Mouse (Mus musculus) thymus, adult 2 months (tissue): ENCODE measurements around the gene Rell1. TPM values are rescaled to one million over a fixed set of nuclear protein-coding genes. Genes with fewer than 3 reads are reported as not detected.

Experiments used
- DNase-seq: peaks from one replicate; pipeline ENCODE4 v3.0.0; 2021
- H3K27ac ChIP-seq: fragments of 200-500 bp; 2 replicates; pipeline ENCODE4 v1.5.1; 2012; ENCODE audit warnings: low read length, control low read depth; ENCODE audit not compliant: control insufficient read depth, insufficient read depth
- H3K27me3 ChIP-seq: fragments of 200-500 bp; 2 replicates; pipeline ENCODE4 v1.6.1; 2012; ENCODE audit warnings: mild to moderate bottlenecking, low read length, moderate library complexity, mixed read lengths; ENCODE audit not compliant: control insufficient read depth, insufficient read depth
- H3K36me3 ChIP-seq: fragments of 200-500 bp; 2 replicates; pipeline ENCODE4 v1.6.1; 2012; ENCODE audit warnings: mild to moderate bottlenecking, low read length, moderate library complexity; ENCODE audit not compliant: control insufficient read depth, insufficient read depth
- H3K4me1 ChIP-seq: fragments of 200-500 bp; replicated peaks from 2 replicates; pipeline ENCODE4 v1.6.1; 2012; ENCODE audit warnings: low read length; ENCODE audit not compliant: control insufficient read depth, insufficient read depth
- H3K4me3 ChIP-seq: fragments of 200-500 bp; 2 replicates; pipeline ENCODE4 v1.5.1; 2012; ENCODE audit warnings: mild to moderate bottlenecking, low read length, control low read depth, moderate library complexity; ENCODE audit not compliant: control insufficient read depth, insufficient read depth
- CTCF ChIP-seq: fragments of 200-500 bp; IDR thresholded peaks from 2 replicates; pipeline ENCODE4 v1.5.1; 2012; ENCODE audit warnings: mild to moderate bottlenecking, control low read depth, low read length, moderate library complexity, borderline replicate concordance; ENCODE audit not compliant: control insufficient read depth, poor library complexity, insufficient read depth; ENCODE audit errors: extremely low read depth
- POLR2A ChIP-seq: fragments of 200-500 bp; IDR thresholded peaks from 2 replicates; pipeline ENCODE4 v1.6.1; 2012; ENCODE audit warnings: mild to moderate bottlenecking, low read length, control low read depth, moderate library complexity; ENCODE audit not compliant: control insufficient read depth, poor library complexity, insufficient read depth; ENCODE audit errors: extremely low read depth
- WGBS: fragments of 180-500 bp; shearing (Covaris S2); methylation state at CpG from one replicate; pipeline ENCODE4 v1.1.7; 2018; 5-methylcytosine and 5-hydroxymethylcytosine counted together
- polyA plus RNA-seq: library from polyadenylated mRNA; depleted of rRNA; stranded (reverse); fragments of >200 nt; gene quantifications from 2 replicates; pipeline ENCODE4 v1.2.3, GENCODE M21; 2012

Gene Rell1
- polyA plus RNA-seq, 1 experiment, result 10.8 TPM

GRCm38 (mm10) chr5:63966379-63966778, 2.3 kb downstream of the Rell1 start:
- WGBS, result 63% methylated on average over 4 of the region's 4 CpGs
- Histone ChIP-seq H3K36me3 (no peaks in the 10 kb centered on the region), H3K27me3 (no peaks in the 10 kb centered on the region), H3K4me3 (no peak overlapping the region), H3K27ac (no peak overlapping the region), H3K4me1 (peaks cover 12% of the 10 kb centered on the region)
- DNase-seq, result no peak
- no peak for TF ChIP-seq CTCF
- TF ChIP-seq POLR2A, result no peak

- Histone ChIP-seq H3K4me3 (no peak overlapping the region), H3K27me3 (no peaks in the 10 kb centered on the region), H3K4me1 (peaks cover 12% of the 10 kb centered on the region), H3K36me3 (no peaks in the 10 kb centered on the region), H3K27ac (no peak overlapping the region)
- no peak for DNase-seq
- no peak for TF ChIP-seq POLR2A
- TF ChIP-seq CTCF, result no peak
- WGBS, result 94% methylated on average over 1 of the region's 1 CpGs
Measured at GRCm38 (mm10) chr5:63965946-63966345, 2.8 kb downstream of the Rell1 start.

GRCm38 (mm10) chr5:63964576-63964975, 4.1 kb downstream of the Rell1 start:
- Histone ChIP-seq H3K36me3 (no peaks in the 10 kb centered on the region), H3K27me3 (no peaks in the 10 kb centered on the region), H3K4me1 (peaks cover 12% of the 10 kb centered on the region), H3K4me3 (no peak overlapping the region), H3K27ac (peak overlapping the region; percentile 7; the same call in 1 of the 2 replicates)
- TF ChIP-seq CTCF (no peak), POLR2A (no peak)
- 50% methylated on average over 8 of the region's 8 CpGs for WGBS
- no peak for DNase-seq

GRCm38 (mm10) chr5:63961726-63962125, 7.0 kb downstream of the Rell1 start:
- no peak for DNase-seq
- WGBS, result 68% methylated on average over 10 of the region's 10 CpGs
- Histone ChIP-seq H3K27me3 (no peaks in the 10 kb centered on the region), H3K27ac (no peak overlapping the region), H3K4me3 (no peak overlapping the region), H3K36me3 (no peaks in the 10 kb centered on the region), H3K4me1 (peaks cover 15% of the 10 kb centered on the region)
- no peak for TF ChIP-seq CTCF
- TF ChIP-seq POLR2A, result no peak

GRCm38 (mm10) chr5:63960565-63960964, 8.1 kb downstream of the Rell1 start:
- Histone ChIP-seq H3K27ac (no peak overlapping the region), H3K4me1 (peaks cover 11% of the 10 kb centered on the region; the same call in 1 of the 2 replicates), H3K27me3 (no peaks in the 10 kb centered on the region), H3K4me3 (no peak overlapping the region), H3K36me3 (no peaks in the 10 kb centered on the region)
- no peak for TF ChIP-seq POLR2A
- TF ChIP-seq CTCF, result no peak
- DNase-seq, result no peak
- 96% methylated on average over 10 of the region's 10 CpGs for WGBS

- H3K27me3 ChIP-seq, result no peaks in the 10 kb centered on the region
- 94% methylated on average over 18 of the region's 18 CpGs for WGBS
- H3K36me3 ChIP-seq, result no peaks in the 10 kb centered on the region
- peaks cover 4% of the 10 kb centered on the region; the same call in 1 of the 2 replicates for H3K4me1 ChIP-seq
- DNase-seq, result no peak
- no peak overlapping the region for H3K4me3 ChIP-seq
- H3K27ac ChIP-seq, result no peak overlapping the region
- no peak for TF ChIP-seq CTCF
Measured at GRCm38 (mm10) chr5:63958963-63959708, 9.6 kb downstream of the Rell1 start.
